Mouse (Mus musculus) kidney, adult 2 months (tissue): ENCODE results near the gene Clk2.

Experiments
- CTCF ChIP-seq: fragments of 200-500 bp; conservative IDR thresholded peaks from 2 replicates; pipeline ENCODE4 v1.5.1; 2011; ENCODE audit warnings: low read depth, mild to moderate bottlenecking, control low read depth, low read length, moderate library complexity, mixed read lengths; ENCODE audit not compliant: insufficient read depth, insufficient read length
- POLR2A ChIP-seq: fragments of 200-500 bp; IDR thresholded peaks from one replicate; pipeline ENCODE4 v1.6.1; 2011; ENCODE audit warnings: low read depth, low read length, control low read depth

DNA sequence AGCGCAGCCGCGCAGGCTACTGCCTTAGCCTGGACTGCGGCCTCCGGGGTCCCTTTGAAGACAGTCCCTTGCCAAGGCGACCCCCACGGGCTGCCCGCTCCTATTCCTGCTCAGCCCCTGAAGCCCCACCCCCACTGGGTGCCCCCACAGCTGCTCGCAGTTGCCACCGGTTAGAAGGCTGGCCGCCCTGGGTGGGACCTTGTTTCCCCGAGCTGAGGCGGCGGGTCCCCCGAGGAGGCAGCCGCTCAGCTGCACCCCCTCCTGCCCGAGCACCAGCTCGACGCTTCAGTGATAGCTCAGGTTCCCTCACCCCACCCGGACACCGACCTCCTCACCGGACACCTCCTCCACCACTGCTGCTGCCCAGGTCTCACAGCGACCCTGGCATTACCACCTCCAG, 22.6 kb downstream of the Clk2 start:
- TF ChIP-seq CTCF: no peak
- TF ChIP-seq POLR2A: no peak
